Mouse (Mus musculus) ES-Bruce4 (cell line): Measurements from ENCODE around the gene Capzb.

Experiments
- CTCF ChIP-seq: IDR thresholded peaks from one replicate; pipeline ENCODE4 v1.8.1; 2011; ENCODE audit warnings: low read depth, low read length
- EP300 ChIP-seq: IDR thresholded peaks from 2 replicates; pipeline ENCODE4 v1.6.1; 2011; ENCODE audit warnings: low read depth, low read length; ENCODE audit not compliant: insufficient read depth
- POLR2A ChIP-seq: IDR thresholded peaks from one replicate; pipeline ENCODE4 v1.8.1; 2011; ENCODE audit warnings: low read length; ENCODE audit not compliant: insufficient read depth

GRCm38 (mm10) chr4:139146760-139147159, 45.9 kb upstream of the Capzb start:
- TF ChIP-seq EP300 (no peak), POLR2A (no peak), CTCF (no peak)
